Mouse (Mus musculus): ENCODE data around the gene Napsa. TPM values are rescaled to one million over a fixed set of nuclear protein-coding genes. Genes with fewer than 3 reads are reported as not detected.

The Napsa gene
- polyA plus RNA-seq, 1 experiment from 2014 or later = 0.70 TPM

DNA sequence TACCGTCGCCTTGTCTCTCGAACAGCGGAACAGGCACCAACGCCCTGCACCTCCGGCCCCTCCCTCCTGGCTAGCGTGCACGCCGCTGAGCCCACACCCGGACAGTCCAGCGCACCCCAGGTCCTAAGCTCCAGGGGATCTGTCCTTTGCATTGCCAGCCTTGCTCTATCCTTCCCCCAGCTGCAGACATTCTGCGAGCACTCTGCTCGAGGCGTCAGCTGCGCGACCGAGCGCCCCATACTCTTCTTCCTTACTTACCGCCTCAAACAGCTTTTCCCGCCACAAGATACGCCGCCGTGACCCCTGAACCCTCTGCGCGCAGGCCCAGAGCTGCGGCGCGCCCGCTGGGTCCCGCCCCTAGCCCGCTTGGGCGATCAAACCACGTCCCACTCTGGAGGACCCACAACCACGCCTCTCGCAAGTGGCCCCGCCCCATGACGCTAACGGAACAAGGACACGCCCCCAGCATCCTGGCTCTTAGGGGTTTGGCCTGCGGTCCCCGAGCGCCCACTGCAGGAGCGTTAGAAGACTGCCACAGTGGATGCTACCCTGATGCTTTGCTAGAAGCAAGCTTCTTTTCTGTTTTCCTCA lies 23.6 kb upstream of the Napsa start, which contains the start of gene Pold1:
Gene Pold1, minus strand, starts transcription at position 353 of the 591 bp plus-strand sequence.
- WGBS (ENCODE audit: insufficient replicate concordance) = under 1% methylated on average over 43 of the region's 43 CpGs
- Histone ChIP-seq H3K4me1 (ENCODE audit: control insufficient read depth, insufficient read depth, low read length) (peaks cover 7% of the 10 kb centered on the region), H3K36me3 (ENCODE audit: control insufficient read depth, insufficient read depth, low read length) (peaks cover 13% of the 10 kb centered on the region), H3K4me2 (peak within 1 kb of the TSS; percentile 91), H3K27ac (ENCODE audit: low read depth, low read length) (peak within 1 kb of the TSS; percentile 76), H3K4me3 (ENCODE audit: low read depth, low read length) (peak within 1 kb of the TSS; percentile 70), H3K9me3 (replicated peaks; ENCODE audit: control insufficient read depth, low read length) (0 out of 2 replicates have a peak, but pooled peaks cover 2% of the 10 kb centered on the region), H3K27me3 (ENCODE audit: control insufficient read depth, insufficient read depth, low read length) (no peaks in the 10 kb centered on the region), H3K9ac (ENCODE audit: low read depth, low read length) (peak within 1 kb of the TSS; percentile 74)
- ATAC-seq (replicated peaks; ENCODE audit: insufficient number of reproducible peaks, low FRiP score, low TSS enrichment) = peak; percentile 92

DNA sequence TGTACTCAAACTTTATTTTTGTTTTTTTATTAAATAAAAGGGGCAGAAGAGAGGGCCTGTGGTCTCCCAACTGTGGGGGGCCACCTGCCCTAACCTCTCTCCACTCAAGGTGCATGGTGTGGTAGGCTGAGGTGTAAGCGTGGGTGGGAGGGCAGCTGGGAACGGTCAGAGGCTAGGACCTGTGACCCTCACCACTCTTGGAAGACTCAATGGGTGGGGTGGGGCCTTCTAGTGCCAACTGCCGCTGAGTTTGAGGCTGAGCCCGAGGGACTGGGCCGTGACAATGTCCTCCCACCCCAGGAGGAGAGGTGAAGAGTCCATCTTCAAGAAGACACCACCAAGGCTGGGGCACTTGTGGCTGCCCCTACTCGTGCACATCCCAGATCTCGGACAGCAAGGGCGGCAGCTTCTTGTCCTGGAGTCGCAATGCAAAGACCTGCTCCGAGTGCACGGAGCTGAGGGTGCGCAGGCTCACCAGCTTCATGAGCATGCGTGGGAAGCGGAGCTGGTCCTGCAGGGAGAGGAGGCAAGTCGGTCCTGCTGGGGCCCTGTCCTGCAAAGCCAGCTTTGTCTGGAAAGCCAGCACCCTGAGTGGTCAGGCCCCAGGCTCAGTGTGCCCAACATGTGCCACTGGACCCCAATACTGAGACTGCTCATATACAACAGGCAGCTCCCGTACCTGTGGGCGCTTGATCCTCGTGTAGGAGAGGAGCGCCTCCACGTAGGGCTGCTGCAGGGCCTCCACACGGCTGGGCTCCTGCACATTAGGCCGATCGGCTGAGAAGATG lies 22.4 kb upstream of the Napsa start:
- Histone ChIP-seq H3K4me3 (ENCODE audit: low read depth, low read length) (no peak overlapping the region), H3K4me1 (ENCODE audit: control insufficient read depth, insufficient read depth, low read length) (peaks cover 7% of the 10 kb centered on the region), H3K4me2 (no peak overlapping the region), H3K9me3 (replicated peaks; ENCODE audit: control insufficient read depth, low read length) (0 out of 2 replicates have a peak, but pooled peaks cover 2% of the 10 kb centered on the region), H3K27me3 (ENCODE audit: control insufficient read depth, insufficient read depth, low read length) (no peaks in the 10 kb centered on the region), H3K27ac (ENCODE audit: low read depth, low read length) (no peak overlapping the region), H3K9ac (ENCODE audit: low read depth, low read length) (no peak overlapping the region), H3K36me3 (ENCODE audit: control insufficient read depth, insufficient read depth, low read length) (peaks cover 13% of the 10 kb centered on the region)
- ATAC-seq (replicated peaks; ENCODE audit: insufficient number of reproducible peaks, low FRiP score, low TSS enrichment) = no peak
- 96% methylated on average over 23 of the region's 23 CpGs for WGBS (ENCODE audit: insufficient replicate concordance)

DNA sequence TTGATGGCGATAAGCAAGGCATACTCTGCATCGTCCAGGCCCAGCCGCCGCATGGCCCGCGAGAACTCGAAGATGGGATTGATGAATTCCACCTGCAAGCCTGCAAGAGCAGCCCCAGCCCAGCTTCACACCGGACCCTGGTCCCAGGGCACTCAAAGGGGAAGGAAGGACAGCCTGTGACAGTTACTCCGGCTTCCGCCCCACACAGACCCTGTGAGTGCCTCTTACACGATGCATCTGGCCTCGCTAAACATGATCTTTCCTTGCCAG lies 21.8 kb upstream of the Napsa start:
- H3K27me3 ChIP-seq (ENCODE audit: control insufficient read depth, insufficient read depth, low read length) = no peaks in the 10 kb centered on the region
- H3K27ac ChIP-seq (ENCODE audit: low read depth, low read length) = no peak overlapping the region
- WGBS (ENCODE audit: insufficient replicate concordance) = 94% methylated on average over 12 of the region's 12 CpGs
- H3K4me2 ChIP-seq = no peak overlapping the region
- peaks cover 13% of the 10 kb centered on the region for H3K36me3 ChIP-seq (ENCODE audit: control insufficient read depth, insufficient read depth, low read length)
- 0 out of 2 replicates have a peak, but pooled peaks cover 2% of the 10 kb centered on the region for H3K9me3 ChIP-seq (replicated peaks; ENCODE audit: control insufficient read depth, low read length)
- H3K9ac ChIP-seq (ENCODE audit: low read depth, low read length) = no peak overlapping the region
- peaks cover 7% of the 10 kb centered on the region for H3K4me1 ChIP-seq (ENCODE audit: control insufficient read depth, insufficient read depth, low read length)
- ATAC-seq (replicated peaks; ENCODE audit: insufficient number of reproducible peaks, low FRiP score, low TSS enrichment) = no peak
- H3K4me3 ChIP-seq (ENCODE audit: low read depth, low read length) = no peak overlapping the region

DNA sequence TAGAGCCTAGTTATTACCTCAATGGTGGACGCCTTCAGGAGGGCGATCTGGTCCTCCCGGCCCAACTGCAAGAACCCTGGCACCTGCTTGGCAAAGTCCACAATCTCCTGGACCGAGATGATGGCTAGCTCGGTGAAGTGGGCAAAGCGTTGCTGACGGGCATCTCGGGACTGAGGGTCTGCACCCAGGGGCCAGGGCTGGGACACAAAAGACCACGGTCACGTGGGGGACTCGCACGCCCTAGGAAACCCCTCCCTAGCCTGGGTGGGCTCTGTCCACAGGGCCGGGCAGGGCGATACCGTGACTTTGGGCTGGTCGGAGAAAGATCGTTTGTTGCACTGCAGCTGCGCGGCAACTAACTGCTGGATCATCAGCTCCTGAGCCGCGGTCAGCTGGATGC lies 20.9 kb upstream of the Napsa start:
- no peaks in the 10 kb centered on the region for H3K9me3 ChIP-seq (replicated peaks; ENCODE audit: control insufficient read depth, low read length)
- H3K27ac ChIP-seq (ENCODE audit: low read depth, low read length) = no peak overlapping the region
- WGBS (ENCODE audit: insufficient replicate concordance) = 91% methylated on average over 21 of the region's 21 CpGs
- no peak overlapping the region for H3K4me2 ChIP-seq
- H3K9ac ChIP-seq (ENCODE audit: low read depth, low read length) = no peak overlapping the region
- H3K36me3 ChIP-seq (ENCODE audit: control insufficient read depth, insufficient read depth, low read length) = peaks cover 13% of the 10 kb centered on the region
- H3K4me3 ChIP-seq (ENCODE audit: low read depth, low read length) = no peak overlapping the region
- H3K27me3 ChIP-seq (ENCODE audit: control insufficient read depth, insufficient read depth, low read length) = no peaks in the 10 kb centered on the region
- peaks cover 7% of the 10 kb centered on the region for H3K4me1 ChIP-seq (ENCODE audit: control insufficient read depth, insufficient read depth, low read length)
- ATAC-seq (replicated peaks; ENCODE audit: insufficient number of reproducible peaks, low FRiP score, low TSS enrichment) = no peak

DNA sequence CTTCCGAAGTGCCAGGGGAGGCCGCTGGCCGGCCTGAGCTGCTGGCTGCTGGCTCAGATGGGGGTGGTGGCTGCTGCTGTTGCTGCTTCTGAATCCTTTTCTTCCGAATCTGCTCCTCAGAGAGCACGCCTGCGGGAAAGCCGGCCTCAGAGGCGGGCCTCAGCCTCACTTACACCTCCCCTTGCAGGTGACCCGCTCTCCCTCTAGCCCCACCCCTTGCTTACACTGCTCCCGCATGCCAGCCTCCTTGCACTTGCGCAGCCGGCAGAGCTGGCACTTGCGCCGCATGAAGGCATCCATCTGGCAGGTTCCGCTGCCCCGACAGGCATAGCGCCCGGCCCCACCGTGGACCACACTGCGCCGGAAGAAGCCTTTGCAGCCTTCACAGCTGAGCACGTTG lies 20.4 kb upstream of the Napsa start:
- 76% methylated on average over 22 of the region's 22 CpGs for WGBS (ENCODE audit: insufficient replicate concordance)

DNA sequence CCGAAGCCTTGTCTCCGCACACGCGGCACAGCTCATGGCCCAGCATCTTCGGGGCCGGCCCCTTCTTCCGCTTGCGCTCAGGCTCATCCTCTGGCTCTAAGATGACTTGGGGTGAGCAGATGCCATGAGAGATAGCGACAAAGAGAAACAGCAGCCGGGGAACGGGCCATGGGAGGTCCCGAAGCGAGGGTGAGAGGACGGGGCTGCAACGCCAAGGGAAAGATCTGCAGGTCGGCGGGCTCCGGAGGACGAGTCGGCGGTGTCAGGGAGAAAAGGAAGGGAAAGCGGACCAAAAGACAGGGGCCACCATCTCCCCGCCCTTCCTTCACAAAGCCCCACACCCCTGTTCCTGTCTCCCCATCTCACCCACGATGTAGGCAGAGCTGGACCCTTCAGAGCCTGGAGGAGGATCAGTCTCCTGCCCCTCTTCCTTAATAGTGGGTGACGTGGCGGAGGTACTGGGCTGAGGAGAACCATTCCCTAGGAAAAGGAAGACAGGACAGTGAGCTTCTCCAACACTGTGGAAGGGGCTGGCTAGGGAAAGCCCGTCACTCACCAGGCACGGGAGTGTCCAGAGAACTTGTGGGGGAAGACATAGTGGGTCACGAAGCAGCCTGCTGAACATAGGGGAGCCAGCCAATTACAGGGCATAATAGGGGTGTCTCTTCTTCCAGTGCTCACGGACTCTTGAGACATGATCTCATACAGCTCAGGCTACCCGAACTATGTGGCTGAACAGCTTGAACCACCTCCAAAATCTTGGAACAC lies 19.9 kb upstream of the Napsa start:
- Histone ChIP-seq H3K4me1 (ENCODE audit: control insufficient read depth, insufficient read depth, low read length) (peaks cover 6% of the 10 kb centered on the region), H3K9me3 (replicated peaks; ENCODE audit: control insufficient read depth, low read length) (no peaks in the 10 kb centered on the region), H3K9ac (ENCODE audit: low read depth, low read length) (no peak overlapping the region), H3K27ac (ENCODE audit: low read depth, low read length) (no peak overlapping the region), H3K27me3 (ENCODE audit: control insufficient read depth, insufficient read depth, low read length) (no peaks in the 10 kb centered on the region), H3K4me2 (peak overlapping the region; percentile 71), H3K4me3 (ENCODE audit: low read depth, low read length) (peak overlapping the region; percentile 95), H3K36me3 (ENCODE audit: control insufficient read depth, insufficient read depth, low read length) (peaks cover 13% of the 10 kb centered on the region)
- ATAC-seq (replicated peaks; ENCODE audit: insufficient number of reproducible peaks, low FRiP score, low TSS enrichment) = no peak
- WGBS (ENCODE audit: insufficient replicate concordance) = 81% methylated on average over 31 of the region's 31 CpGs

More for the DNA sequence above, 20.4 kb upstream of the Napsa start:
- Histone ChIP-seq H3K27me3 (ENCODE audit: control insufficient read depth, insufficient read depth, low read length) (no peaks in the 10 kb centered on the region), H3K4me3 (ENCODE audit: low read depth, low read length) (no peak overlapping the region), H3K9ac (ENCODE audit: low read depth, low read length) (no peak overlapping the region), H3K27ac (ENCODE audit: low read depth, low read length) (no peak overlapping the region), H3K4me2 (no peak overlapping the region), H3K9me3 (replicated peaks; ENCODE audit: control insufficient read depth, low read length) (no peaks in the 10 kb centered on the region), H3K36me3 (ENCODE audit: control insufficient read depth, insufficient read depth, low read length) (peaks cover 13% of the 10 kb centered on the region), H3K4me1 (ENCODE audit: control insufficient read depth, insufficient read depth, low read length) (peaks cover 7% of the 10 kb centered on the region)
- no peak for ATAC-seq (replicated peaks; ENCODE audit: insufficient number of reproducible peaks, low FRiP score, low TSS enrichment)

DNA sequence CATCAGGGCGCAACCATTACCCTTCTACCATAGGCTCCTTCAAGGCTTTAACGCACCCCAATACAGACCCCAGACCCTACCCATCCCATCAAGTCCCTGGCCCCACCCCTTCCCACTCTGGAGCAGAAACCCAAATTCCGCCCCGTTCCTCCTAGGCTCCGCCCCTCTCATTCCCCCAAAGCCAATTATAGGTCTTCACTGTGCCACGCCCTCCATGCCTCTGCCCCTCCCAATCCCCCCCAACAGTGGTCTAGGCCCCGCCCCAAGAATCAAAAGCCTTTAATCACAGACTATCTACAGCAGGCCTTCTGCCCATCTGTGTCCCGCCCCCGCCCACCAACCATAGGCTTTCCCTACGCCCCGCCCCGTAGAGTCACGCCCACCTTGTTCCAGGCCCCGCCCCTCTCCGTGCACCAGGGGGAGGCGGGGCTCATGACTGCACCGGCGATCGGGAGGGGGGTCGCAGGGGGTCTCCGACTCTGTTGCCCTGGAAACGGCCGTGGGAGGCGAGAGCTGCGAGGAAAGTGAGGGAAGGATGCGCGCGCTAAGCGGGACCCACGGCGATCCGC lies 18.9 kb upstream of the Napsa start:
- H3K4me1 ChIP-seq (ENCODE audit: control insufficient read depth, insufficient read depth, low read length) = no peaks in the 10 kb centered on the region; the same call in 1 of the 2 replicates
- H3K4me2 ChIP-seq = peak overlapping the region; percentile 71
- under 1% methylated on average over 32 of the region's 32 CpGs for WGBS (ENCODE audit: insufficient replicate concordance)
- H3K27me3 ChIP-seq (ENCODE audit: control insufficient read depth, insufficient read depth, low read length) = no peaks in the 10 kb centered on the region
- H3K27ac ChIP-seq (ENCODE audit: low read depth, low read length) = peak overlapping the region; percentile 96
- H3K36me3 ChIP-seq (ENCODE audit: control insufficient read depth, insufficient read depth, low read length) = peaks cover 13% of the 10 kb centered on the region
- ATAC-seq (replicated peaks; ENCODE audit: insufficient number of reproducible peaks, low FRiP score, low TSS enrichment) = peak; percentile 78
- H3K9me3 ChIP-seq (replicated peaks; ENCODE audit: control insufficient read depth, low read length) = no peaks in the 10 kb centered on the region
- H3K9ac ChIP-seq (ENCODE audit: low read depth, low read length) = peak overlapping the region; percentile 78
- peak overlapping the region; percentile 95 for H3K4me3 ChIP-seq (ENCODE audit: low read depth, low read length)

DNA sequence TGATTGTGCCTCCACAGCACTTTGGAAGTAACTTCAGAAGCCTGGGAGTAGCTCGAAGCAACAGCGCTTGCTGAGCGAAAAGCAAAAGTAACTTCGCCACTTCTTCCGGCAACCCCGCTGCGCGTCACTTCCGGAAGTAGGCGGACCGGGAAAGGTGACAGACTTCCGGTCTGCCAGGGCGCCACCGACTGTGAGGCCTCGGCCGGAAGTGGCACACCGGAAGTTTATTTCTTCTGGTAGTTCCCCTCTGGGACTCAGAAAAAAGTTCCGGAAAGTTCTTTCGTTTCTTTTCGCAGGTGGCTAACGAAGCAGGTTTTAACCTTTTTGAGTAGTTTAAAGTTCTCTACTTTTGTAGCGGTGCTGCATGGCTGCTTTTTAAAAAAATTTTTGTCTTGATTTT lies 18.4 kb upstream of the Napsa start, which contains the start of gene Nr1h2:
Gene Nr1h2, minus strand, starts transcription at position 126 of the 400 bp plus-strand sequence.
- peak within 1 kb of the TSS; percentile 96 for H3K27ac ChIP-seq (ENCODE audit: low read depth, low read length)

More for the DNA sequence above, 18.4 kb upstream of the Napsa start, which contains the start of gene Nr1h2:
- Histone ChIP-seq H3K9ac (ENCODE audit: low read depth, low read length) (peak within 1 kb of the TSS; percentile 78), H3K4me2 (peak within 1 kb of the TSS; percentile 71), H3K27me3 (ENCODE audit: control insufficient read depth, insufficient read depth, low read length) (no peaks in the 10 kb centered on the region), H3K9me3 (replicated peaks; ENCODE audit: control insufficient read depth, low read length) (no peaks in the 10 kb centered on the region), H3K4me3 (ENCODE audit: low read depth, low read length) (peak within 1 kb of the TSS; percentile 95), H3K36me3 (ENCODE audit: control insufficient read depth, insufficient read depth, low read length) (peaks cover 13% of the 10 kb centered on the region), H3K4me1 (ENCODE audit: control insufficient read depth, insufficient read depth, low read length) (no peaks in the 10 kb centered on the region; the same call in 1 of the 2 replicates)
- under 1% methylated on average over 22 of the region's 22 CpGs for WGBS (ENCODE audit: insufficient replicate concordance)
- peak; percentile 74 for ATAC-seq (replicated peaks; ENCODE audit: insufficient number of reproducible peaks, low FRiP score, low TSS enrichment)
